Mouse (Mus musculus) spleen, adult 2 months (tissue): Measurements from ENCODE around the gene Slc29a4. TPM values are rescaled to one million over a fixed set of nuclear protein-coding genes. Genes with fewer than 3 reads are reported as not detected.

ENCODE experiments used
- DNase-seq, 2 experiments: peaks; one replicate each; pipeline versions ENCODE4 v3.0.0 to v3.0.0-alpha.2; 2012 to 2021; ENCODE audit warnings: low spot score in 2 of 2, low read depth in 1 of 2
- H3K27ac ChIP-seq: fragments of 200-500 bp; 2 replicates; pipeline ENCODE4 v1.5.1; 2012; ENCODE audit warnings: low read length, inconsistent platforms; ENCODE audit not compliant: insufficient read depth
- H3K27me3 ChIP-seq: fragments of 200-500 bp; 2 replicates; pipeline ENCODE4 v1.6.1; 2012; ENCODE audit warnings: mild to moderate bottlenecking, moderate library complexity, low read length, inconsistent platforms; ENCODE audit not compliant: control insufficient read depth, insufficient read depth
- H3K36me3 ChIP-seq: fragments of 200-500 bp; 2 replicates; pipeline ENCODE4 v1.6.1; 2012; ENCODE audit warnings: mild to moderate bottlenecking, low read length, inconsistent platforms; ENCODE audit not compliant: control insufficient read depth, insufficient read depth
- H3K4me1 ChIP-seq: fragments of 200-500 bp; 2 replicates; pipeline ENCODE4 v1.6.1; 2011; ENCODE audit warnings: inconsistent platforms; ENCODE audit not compliant: control insufficient read depth, insufficient read depth, insufficient read length
- H3K4me3 ChIP-seq: fragments of 200-500 bp; 2 replicates; pipeline ENCODE4 v1.5.1; 2011; ENCODE audit warnings: mild to moderate bottlenecking, inconsistent platforms; ENCODE audit not compliant: insufficient read depth, insufficient read length; ENCODE audit errors: extremely low read depth
- CTCF ChIP-seq: fragments of 200-500 bp; IDR thresholded peaks from 2 replicates; pipeline ENCODE4 v1.5.1; 2011; ENCODE audit warnings: mild to moderate bottlenecking, inconsistent platforms; ENCODE audit not compliant: insufficient read depth, insufficient read length, insufficient replicate concordance; ENCODE audit errors: extremely low read depth
- POLR2A ChIP-seq: fragments of 200-500 bp; IDR thresholded peaks from 2 replicates; pipeline ENCODE4 v1.6.1; 2011; ENCODE audit warnings: low read depth, low read length, inconsistent platforms
- WGBS: fragments of 180-500 bp; shearing (Covaris S2); methylation state at CpG from one replicate; pipeline ENCODE4 v1.1.7; 2018; 5-methylcytosine and 5-hydroxymethylcytosine counted together
- polyA plus RNA-seq: library from polyadenylated mRNA; depleted of rRNA; stranded (reverse); fragments of >200 nt; gene quantifications from 2 replicates; pipeline ENCODE4 v1.2.3, GENCODE M21; 2012; rRNA removed

Gene Slc29a4
- 9.7 and 12.9 TPM in 2 replicates for polyA plus RNA-seq

- TF ChIP-seq POLR2A (no peak), CTCF (no peak)
- WGBS, result 68% methylated on average over 14 of the region's 14 CpGs
- H3K4me1 ChIP-seq, result no peaks in the 10 kb centered on the region
Observed at GRCm38 (mm10) chr5:142692248-142692647, at the start of gene Slc29a4. Gene Slc29a4 (plus strand): TSS chr5:142692512.

GRCm38 (mm10) chr5:142648162-142648561 is 44.1 kb upstream of the Slc29a4 start:
- Histone ChIP-seq H3K27me3 (no peaks in the 10 kb centered on the region), H3K36me3 (no peaks in the 10 kb centered on the region), H3K4me1 (no peaks in the 10 kb centered on the region; the same call in 1 of the 2 replicates), H3K27ac (no peak overlapping the region), H3K4me3 (no peak overlapping the region)
- no peak for DNase-seq
- WGBS, result 97% methylated on average over 7 of the region's 7 CpGs
- TF ChIP-seq CTCF (no peak), POLR2A (no peak)

More at GRCm38 (mm10) chr5:142692248-142692647, at the start of gene Slc29a4:
- Histone ChIP-seq H3K27ac (no peak within 1 kb of the TSS), H3K36me3 (no peaks in the 10 kb centered on the region), H3K27me3 (no peaks in the 10 kb centered on the region), H3K4me3 (no peak within 1 kb of the TSS)
- DNase-seq, result no peak

- DNase-seq, result no peak
- Histone ChIP-seq H3K27me3 (no peaks in the 10 kb centered on the region), H3K36me3 (no peaks in the 10 kb centered on the region), H3K27ac (no peak overlapping the region), H3K4me3 (no peak overlapping the region), H3K4me1 (no peaks in the 10 kb centered on the region; the same call in 1 of the 2 replicates)
- WGBS, result 86% methylated on average over 4 of the region's 4 CpGs
- TF ChIP-seq POLR2A (no peak), CTCF (no peak)
Observed at GRCm38 (mm10) chr5:142649460-142650050, 42.8 kb upstream of the Slc29a4 start.

GRCm38 (mm10) chr5:142650390-142650789 is 41.9 kb upstream of the Slc29a4 start:
- no peak overlapping the region for H3K27ac ChIP-seq
- 82% methylated on average over 3 of the region's 3 CpGs for WGBS
- peaks cover 4% of the 10 kb centered on the region for H3K36me3 ChIP-seq
- no peak overlapping the region for H3K4me3 ChIP-seq
- no peaks in the 10 kb centered on the region for H3K27me3 ChIP-seq
- DNase-seq, result no peak
- TF ChIP-seq CTCF (no peak), POLR2A (no peak)
- H3K4me1 ChIP-seq, result no peaks in the 10 kb centered on the region; the same call in 1 of the 2 replicates

GRCm38 (mm10) chr5:142650794-142651497 is 41.4 kb upstream of the Slc29a4 start:
- no peak for DNase-seq
- no peaks in the 10 kb centered on the region; the same call in 1 of the 2 replicates for H3K4me1 ChIP-seq
- no peaks in the 10 kb centered on the region for H3K27me3 ChIP-seq
- H3K27ac ChIP-seq, result no peak overlapping the region
- no peak overlapping the region for H3K4me3 ChIP-seq
- TF ChIP-seq POLR2A, result no peak
- TF ChIP-seq CTCF, result no peak
- H3K36me3 ChIP-seq, result peaks cover 5% of the 10 kb centered on the region
- 80% methylated on average over 6 of the region's 6 CpGs for WGBS

GRCm38 (mm10) chr5:142652266-142652665 is 40.0 kb upstream of the Slc29a4 start:
- Histone ChIP-seq H3K27me3 (no peaks in the 10 kb centered on the region), H3K27ac (no peak overlapping the region), H3K4me3 (no peak overlapping the region), H3K4me1 (no peaks in the 10 kb centered on the region; the same call in 1 of the 2 replicates), H3K36me3 (peaks cover 9% of the 10 kb centered on the region)
- TF ChIP-seq POLR2A, result no peak
- TF ChIP-seq CTCF, result no peak
- no peak for DNase-seq
- WGBS, result 93% methylated on average over 4 of the region's 4 CpGs
